Mouse (Mus musculus): ENCODE results near the gene Pcsk7.

DNA sequence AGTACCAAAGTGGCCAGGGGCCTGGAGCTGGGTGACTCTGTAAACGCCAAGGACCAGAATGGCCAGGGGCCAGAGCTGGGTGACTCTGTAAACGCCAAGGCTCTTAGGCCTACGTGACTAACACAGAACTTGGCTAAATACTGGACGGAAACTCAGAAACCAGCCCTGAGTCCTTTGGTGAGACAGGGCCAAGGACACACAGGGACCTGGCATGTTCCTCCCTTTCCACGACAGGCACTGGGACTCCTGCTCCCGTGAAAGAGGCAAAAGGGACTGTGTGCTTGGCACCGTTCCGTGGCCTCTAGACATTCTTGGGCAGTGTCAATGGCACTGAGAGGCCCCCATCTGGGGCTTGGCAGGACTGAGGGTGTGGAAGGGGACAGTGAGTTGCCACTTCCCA is 31.8 kb downstream of the Pcsk7 start:
- 0 out of 2 replicates have a peak, but pooled peaks have one; percentile 11 for TF ChIP-seq POLR2A (IDR thresholded peaks at IDR 0.05; ENCODE audit: extremely low read depth, insufficient read depth, low read length)
- no peak for TF ChIP-seq CTCF (IDR thresholded peaks at IDR 0.05; ENCODE audit: low read depth, low read length)

Measured in liver, adult 2 months (tissue).